In genomic region chr8:46588663-46589062, GRCm38 (mm10) we compare ENCODE assay signal across 1 mouse cellular context.
TF ChIP-seq lines count a peak whose summit lies in the region.

No protein-coding gene starts in this region.

TF ChIP-seq in MEL, 35 proteins besides CTCF, POLR2A, EP300 and RAD21 (continued from another document):
- TF ChIP-seq HCFC1 (IDR thresholded peaks at IDR 0.05; ENCODE audit: low read depth, low read length) (peak; percentile 40; the same call in 1 of the 2 replicates), POLR2AphosphoS2 (IDR thresholded peaks at IDR 0.05; ENCODE audit: low read length) (no peak)
